Mouse (Mus musculus): ENCODE results near the gene Cdkal1. TPM values are rescaled to one million over a fixed set of nuclear protein-coding genes. Genes with fewer than 3 reads are reported as not detected.

The Cdkal1 gene
- total RNA-seq, 1 experiment from 2014 or later, result 68.2 TPM

DNA sequence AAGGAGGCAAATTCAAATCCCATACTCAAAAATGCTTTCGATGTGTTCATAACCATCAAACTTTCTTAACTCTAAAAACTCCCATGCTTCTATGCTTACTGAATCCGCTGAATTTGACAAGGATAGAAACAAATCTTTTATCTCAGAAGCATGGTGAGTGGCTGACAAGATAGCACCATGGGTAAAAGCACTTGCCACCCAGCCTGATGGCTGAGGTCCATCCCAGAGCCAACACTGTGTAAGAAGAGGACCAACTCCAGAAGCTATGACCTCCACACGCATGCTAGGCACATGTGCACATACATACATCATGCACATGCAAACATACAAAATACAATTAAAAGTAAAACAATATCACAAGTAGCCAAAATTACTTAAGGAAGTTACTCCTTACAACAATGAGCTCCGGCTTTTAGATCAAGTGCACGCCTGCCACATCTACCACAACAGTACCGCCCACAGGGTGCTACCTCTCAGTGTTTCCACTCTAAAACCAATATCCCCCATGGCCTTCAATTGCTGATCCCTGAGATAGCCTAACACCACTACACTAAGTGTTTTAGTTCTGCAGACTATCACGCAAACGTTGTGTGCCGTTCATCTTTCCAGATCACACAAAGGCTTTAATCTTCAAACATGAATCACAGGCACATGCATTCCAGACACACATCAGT, 35.4 kb downstream of the Cdkal1 start:
- no peak for ATAC-seq (ENCODE audit: extremely low read depth, insufficient number of reproducible peaks, low FRiP score, poor library complexity, severe bottlenecking)

DNA sequence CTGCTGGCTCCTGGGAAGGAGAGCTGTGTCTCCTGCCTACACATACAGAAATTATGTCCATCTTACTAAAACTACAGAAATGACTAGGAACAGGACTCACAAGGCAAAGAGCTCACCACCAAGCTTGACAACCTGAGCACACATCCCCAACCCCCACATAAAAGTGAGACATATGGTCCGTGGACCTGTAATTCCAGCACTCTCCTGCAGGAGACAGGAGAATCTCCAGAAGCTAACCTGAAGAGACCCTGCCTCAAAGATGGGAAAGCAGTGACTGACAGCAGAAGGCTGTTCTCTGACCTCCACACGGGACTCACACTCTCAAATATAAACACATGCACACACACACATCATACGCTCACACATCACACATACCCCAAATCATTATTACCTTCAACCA, 36.3 kb downstream of the Cdkal1 start:
- no peak for ATAC-seq (ENCODE audit: extremely low read depth, insufficient number of reproducible peaks, low FRiP score, poor library complexity, severe bottlenecking)

DNA sequence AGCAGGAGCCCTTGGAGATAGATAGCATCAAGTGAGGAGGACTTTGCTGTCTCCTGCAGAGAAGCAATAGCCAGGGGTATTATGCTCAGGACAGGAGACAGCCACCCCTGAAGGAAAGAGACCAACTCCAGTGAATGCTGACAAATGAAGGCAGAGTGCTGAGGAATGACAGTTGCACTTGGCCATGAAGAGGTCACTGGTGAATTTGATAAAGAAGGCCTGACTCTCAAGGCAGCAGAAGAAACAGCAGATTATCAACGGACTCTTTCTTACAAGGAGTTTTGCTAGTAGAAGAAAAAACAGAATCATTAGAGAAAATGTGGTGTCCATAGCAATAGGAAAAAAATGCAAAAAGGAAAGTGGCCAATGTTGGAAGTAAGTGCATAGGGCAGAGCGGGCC, 37.2 kb downstream of the Cdkal1 start:
- ATAC-seq (ENCODE audit: extremely low read depth, insufficient number of reproducible peaks, low FRiP score, poor library complexity, severe bottlenecking), result no peak

DNA sequence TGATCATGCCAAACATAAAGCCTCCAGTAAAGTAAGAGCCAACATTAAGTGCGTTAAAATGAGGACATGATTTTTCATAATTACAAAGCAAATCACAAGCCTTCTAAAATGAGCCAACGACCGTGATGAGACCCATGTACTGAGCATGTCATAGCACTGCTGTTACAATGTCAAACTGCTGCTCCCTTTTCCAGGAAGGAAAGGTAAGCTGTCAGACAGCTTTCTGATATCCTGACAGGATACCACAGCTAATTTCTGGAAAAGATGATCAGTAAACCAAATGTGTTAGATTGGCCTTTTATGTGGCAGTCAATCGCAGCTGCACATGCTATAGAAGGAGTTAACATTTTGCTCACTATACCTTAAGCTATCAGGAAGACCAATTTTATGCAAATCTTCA, 44.7 kb downstream of the Cdkal1 start:
- no peak for ATAC-seq (ENCODE audit: extremely low read depth, insufficient number of reproducible peaks, low FRiP score, poor library complexity, severe bottlenecking)

DNA sequence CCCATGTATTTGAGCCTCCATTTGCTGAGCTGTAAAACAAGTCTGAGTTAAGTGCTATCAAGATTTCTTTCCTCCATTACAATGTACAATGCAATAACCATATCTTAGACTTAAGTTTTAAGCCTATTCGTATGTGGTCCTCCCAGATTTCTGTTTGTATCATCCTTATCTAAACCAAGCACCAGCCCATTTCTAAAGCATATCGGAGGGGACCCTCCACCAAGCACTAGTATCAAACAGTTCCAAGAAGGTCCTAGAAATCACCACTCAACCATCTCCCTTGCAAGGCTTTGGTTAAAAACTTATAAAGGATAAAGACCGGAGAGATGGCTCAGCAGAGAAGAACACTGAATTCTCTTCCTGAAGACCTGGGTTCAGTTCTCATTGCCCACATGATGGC, 47.1 kb downstream of the Cdkal1 start:
- no peak for ATAC-seq (ENCODE audit: extremely low read depth, insufficient number of reproducible peaks, low FRiP score, poor library complexity, severe bottlenecking)

DNA sequence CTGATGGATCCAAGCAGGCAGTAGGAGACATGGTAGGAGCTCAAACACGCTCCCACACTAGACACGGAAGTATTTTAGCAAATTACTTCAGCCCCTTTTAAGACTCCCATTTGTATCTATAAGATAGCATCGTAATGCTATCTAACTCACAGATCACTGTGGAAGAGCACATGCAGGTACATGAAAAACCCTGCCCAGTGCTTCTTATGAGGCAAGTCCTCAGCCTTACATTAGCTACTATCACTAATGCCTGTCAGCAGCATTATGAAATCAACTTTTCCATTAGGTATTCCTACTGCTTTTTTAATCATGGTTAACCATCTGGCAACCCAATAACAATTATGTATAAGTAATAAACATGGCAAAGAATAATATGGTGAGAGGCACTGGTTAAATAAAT, 47.5 kb downstream of the Cdkal1 start:
- ATAC-seq (ENCODE audit: extremely low read depth, insufficient number of reproducible peaks, low FRiP score, poor library complexity, severe bottlenecking), result no peak

DNA sequence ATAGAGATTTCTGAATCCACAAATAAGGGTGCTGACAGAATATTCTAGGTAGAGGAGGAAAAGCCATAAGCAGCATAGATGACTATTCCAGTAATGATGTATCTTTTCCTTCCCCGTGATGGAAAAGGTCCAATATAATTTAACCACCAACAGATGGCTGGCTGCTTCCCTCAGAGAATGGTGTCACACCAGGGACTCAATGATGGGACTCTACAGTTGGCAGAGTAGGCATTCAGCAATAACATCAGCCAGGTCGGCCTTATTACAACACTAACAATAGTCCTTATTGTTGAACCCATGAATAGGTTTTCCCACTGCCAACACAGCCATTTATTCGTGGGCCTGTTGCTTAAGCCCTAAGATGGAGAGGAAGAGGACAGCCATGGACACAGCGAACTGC, 48.6 kb downstream of the Cdkal1 start:
- ATAC-seq (ENCODE audit: extremely low read depth, insufficient number of reproducible peaks, low FRiP score, poor library complexity, severe bottlenecking), result no peak

DNA sequence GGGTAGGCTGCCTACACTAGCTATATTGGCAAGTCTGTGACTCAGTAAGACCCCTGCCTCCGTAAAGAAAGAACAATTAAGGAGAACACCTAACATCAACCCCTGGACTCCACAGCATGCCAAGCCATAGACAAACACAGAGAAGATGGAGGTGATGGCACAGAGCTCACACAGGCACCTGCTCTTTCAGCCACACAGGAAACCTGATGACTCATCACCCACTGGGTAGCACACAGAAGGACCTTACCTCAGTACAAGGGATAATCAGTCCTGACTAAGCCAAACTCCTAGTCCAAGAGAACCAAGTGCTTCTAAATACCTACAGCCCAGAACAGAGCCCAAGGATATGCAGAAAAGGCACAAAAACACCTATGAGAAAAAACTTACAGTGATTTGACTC, 50.2 kb downstream of the Cdkal1 start:
- no peak for ATAC-seq (ENCODE audit: extremely low read depth, insufficient number of reproducible peaks, low FRiP score, poor library complexity, severe bottlenecking)

DNA sequence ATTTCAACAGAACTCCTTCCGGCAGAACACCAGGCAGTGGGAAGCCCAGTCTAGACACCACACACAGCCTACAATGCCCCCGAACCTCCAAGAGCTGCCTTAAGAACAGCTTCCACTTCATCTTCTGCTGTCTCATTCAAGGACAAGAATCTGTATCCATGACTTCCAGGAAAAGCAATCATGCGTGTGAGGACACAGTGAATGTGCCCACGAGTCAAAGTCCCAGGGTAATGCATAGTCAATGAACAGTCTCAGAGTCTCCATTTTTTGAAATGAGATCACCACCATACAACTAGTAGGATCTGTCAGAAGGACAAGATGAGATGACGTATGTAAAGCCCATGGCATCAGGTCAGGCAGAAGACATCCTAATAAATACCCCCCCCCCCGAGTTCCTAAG, 51.4 kb downstream of the Cdkal1 start:
- no peak for ATAC-seq (ENCODE audit: extremely low read depth, insufficient number of reproducible peaks, low FRiP score, poor library complexity, severe bottlenecking)

DNA sequence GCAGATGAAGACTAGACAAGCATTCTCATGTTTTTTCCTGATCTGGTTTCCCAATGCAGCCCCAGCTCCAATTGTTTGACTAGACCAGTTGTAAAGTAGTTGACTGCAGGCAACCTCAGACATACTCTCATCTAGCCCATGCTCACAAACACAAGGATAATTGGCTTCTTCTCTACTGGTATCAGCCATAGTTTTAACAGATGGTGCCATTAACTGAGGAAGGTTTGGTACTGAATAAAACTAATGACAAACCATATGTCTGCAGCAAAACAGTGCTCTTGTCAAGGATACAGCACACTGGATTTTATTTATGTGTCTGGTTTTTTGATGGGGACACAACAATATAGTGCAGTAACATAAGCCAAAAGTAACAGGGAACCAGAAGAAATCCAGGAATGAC, 52.8 kb downstream of the Cdkal1 start:
- ATAC-seq (ENCODE audit: extremely low read depth, insufficient number of reproducible peaks, low FRiP score, poor library complexity, severe bottlenecking), result no peak

DNA sequence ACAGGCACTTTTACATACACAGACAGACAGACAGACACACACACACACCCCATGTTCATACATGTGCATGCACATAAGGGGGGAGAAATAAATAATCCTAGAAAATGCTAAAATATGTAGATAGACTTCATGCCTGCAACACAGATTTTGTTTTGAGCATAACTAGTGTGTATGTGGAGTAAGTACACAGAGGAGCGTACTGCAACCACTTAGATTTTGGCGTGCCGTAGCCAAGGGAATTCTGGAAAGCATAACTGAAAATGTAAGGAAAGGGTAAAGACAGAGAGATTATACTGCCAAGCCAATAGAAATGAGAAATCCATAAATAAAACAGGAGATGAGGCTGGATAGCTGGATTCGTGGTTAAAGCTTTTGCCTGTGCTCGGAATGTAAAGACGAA, 55.4 kb downstream of the Cdkal1 start:
- no peak for ATAC-seq (ENCODE audit: extremely low read depth, insufficient number of reproducible peaks, low FRiP score, poor library complexity, severe bottlenecking)

DNA sequence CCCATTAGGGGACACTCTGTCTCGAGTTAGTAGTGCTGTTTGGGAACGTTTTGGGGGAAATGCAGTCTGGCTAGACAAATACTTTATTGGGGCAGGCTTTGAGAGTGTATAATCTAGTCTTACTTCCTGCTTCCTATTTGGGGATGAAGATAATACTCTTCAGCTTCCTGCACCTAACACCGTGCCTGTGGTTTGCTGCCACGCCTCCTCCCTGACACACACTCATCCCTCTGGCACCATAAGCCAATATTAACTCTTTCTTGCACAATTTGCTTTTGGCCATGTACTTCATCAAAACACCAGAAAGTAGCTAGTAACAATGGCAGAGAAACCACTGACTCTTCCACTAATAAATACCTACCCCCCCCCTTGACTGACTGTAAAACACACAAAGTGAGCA, 63.4 kb downstream of the Cdkal1 start:
- ATAC-seq (ENCODE audit: extremely low read depth, insufficient number of reproducible peaks, low FRiP score, poor library complexity, severe bottlenecking), result no peak

DNA sequence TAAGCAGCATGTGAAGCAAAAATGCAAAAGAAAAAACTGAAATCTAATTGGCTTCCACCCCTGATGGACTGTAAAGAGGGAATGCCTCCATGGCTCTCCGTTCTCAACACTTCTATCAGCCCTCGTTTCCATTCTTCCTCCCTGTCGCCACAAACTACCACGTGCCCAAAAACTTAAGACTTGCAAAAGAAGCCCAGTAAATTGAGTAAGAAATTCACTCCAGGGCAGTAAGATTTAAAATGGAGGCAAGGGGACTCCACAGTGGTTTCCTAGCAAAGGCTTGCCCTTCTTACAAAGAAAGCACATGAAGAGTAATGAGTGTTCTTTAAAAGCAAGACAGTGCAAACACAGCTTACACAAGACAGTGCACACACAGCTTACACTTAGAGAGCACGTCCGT, 64.0 kb downstream of the Cdkal1 start:
- no peak for ATAC-seq (ENCODE audit: extremely low read depth, insufficient number of reproducible peaks, low FRiP score, poor library complexity, severe bottlenecking)

DNA sequence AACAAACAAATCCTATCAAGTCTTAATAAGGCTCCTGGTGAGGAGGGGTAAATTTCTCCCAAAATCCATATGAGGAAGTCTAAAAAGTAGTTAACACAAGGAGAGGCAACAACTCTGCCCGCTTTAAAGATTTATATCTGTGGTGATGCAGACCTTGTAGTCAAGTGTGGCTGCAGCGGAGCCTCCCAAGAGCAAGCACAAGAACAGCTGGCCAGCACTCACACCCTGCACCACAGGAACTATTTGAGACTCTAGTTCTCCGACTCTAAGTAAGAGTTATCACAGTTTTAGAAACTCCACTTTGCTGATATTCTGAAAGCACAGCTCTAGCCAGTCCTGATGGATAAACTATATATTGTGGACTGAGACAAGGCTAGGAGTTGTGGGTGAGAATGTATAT, 68.5 kb downstream of the Cdkal1 start:
- ATAC-seq (ENCODE audit: extremely low read depth, insufficient number of reproducible peaks, low FRiP score, poor library complexity, severe bottlenecking), result no peak

DNA sequence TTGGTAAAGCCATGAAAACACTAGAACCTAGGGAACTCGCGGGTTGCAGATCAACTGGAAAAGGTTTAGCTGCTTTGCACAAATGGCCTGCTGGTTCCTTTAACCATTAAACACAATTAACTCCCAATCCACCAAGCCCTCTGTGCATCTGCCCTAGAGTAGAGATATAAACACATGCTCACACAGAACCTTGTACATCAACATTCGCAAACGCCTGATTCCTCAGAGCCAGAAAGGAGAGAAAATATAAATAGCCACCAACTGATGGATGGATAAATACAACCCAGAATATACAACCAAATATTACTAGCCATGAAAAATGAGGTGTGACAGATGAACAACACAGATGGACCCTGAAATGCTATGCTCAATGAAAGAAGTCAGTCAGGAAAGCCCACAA, 70.6 kb downstream of the Cdkal1 start:
- no peak for ATAC-seq (ENCODE audit: extremely low read depth, insufficient number of reproducible peaks, low FRiP score, poor library complexity, severe bottlenecking)

DNA sequence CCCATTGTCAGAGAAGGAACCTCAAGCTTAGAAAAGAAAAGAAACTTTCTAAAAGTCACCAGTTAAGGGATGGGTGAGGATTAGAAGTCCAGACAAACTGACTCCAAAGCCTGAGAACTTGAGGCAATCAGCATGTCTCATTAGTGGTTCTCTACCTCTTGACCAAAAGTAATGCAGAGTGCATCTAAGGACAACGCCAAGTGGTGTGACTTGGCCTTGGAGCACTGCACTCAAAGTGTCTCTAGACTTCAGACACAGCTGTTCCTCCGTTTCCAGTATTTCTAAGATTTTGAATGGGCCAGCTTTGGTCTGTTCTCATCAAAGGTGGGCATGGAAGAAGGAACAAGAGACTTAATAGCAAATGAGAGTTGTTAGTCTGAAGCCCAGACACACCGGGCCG, 74.1 kb downstream of the Cdkal1 start:
- no peak for ATAC-seq (ENCODE audit: extremely low read depth, insufficient number of reproducible peaks, low FRiP score, poor library complexity, severe bottlenecking)

DNA sequence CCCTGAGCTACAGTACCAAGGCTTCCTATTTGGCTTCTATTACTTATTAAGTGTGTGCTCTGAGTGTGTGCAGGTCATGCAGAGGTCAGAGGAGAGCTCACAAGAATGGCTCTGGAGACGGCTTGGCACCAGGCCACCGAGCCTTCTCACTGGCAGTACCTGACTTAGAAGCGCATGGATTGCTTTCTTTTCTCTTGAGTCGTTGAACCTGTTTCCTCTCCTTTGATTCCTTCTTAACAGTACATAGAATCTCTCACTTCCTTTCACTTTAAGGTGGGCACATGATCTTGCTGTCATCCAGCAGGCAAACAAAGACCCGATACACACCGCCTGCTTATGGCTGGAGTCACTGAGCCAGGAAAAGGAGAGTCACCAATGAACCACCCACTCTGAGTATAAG, 74.8 kb downstream of the Cdkal1 start:
- ATAC-seq (ENCODE audit: extremely low read depth, insufficient number of reproducible peaks, low FRiP score, poor library complexity, severe bottlenecking), result no peak

DNA sequence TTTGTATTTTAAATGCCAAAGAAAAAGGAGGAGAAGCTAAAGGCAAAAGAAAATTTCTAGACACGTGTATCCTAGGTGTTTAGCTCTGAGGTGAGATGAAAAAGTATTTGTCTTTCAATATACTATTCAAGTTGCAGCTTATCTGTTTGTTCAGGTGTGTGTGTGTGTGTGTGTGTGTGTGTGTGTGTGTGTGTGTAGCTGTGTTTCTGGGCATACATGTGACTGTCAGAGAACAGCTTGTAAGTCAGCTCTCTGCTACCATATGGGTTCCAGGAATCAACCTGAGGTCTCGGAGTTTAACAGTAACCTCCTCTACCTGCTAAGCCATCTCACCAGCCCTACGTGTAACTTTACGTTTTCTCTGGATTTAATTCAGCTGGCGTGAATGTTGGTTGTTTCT, 76.0 kb downstream of the Cdkal1 start:
- no peak for ATAC-seq (ENCODE audit: extremely low read depth, insufficient number of reproducible peaks, low FRiP score, poor library complexity, severe bottlenecking)

DNA sequence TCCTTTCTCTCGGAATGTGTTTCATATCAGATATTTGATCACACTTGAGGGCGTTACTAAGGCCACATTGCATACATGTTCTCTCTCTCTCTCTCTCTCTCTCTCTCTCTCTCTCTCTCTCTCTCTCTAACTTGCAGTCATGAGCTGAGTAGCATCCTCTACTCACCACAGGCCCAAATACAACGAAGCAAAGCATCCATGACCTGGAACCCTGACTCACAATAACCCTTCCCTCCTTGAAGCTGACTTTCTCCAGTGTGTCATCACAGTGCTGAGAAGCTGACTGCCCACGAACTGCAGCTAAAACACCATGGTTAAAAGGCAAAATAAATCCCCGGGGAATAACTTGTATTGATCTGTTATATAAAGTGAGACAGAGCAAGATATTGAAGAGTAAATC, 76.4 kb downstream of the Cdkal1 start:
- ATAC-seq (ENCODE audit: extremely low read depth, insufficient number of reproducible peaks, low FRiP score, poor library complexity, severe bottlenecking), result no peak

DNA sequence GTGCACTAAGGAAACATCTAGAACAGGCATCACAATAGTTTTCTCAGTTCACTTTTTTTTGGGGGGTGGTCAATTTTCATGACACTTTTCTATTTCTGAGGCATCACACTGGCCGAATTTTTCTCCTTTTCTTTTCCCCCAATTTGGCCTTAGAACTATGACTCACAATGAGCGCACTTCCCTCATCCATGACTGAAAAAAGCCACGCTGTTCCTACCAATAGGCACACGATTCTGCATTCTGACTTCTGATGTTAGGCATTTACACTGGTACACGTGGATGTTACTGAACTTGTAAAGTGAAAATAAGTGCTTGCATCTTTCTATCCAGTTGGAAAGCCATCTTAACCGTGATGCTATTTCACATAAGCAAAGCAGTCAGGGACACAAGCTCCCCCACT, 77.3 kb downstream of the Cdkal1 start:
- ATAC-seq (ENCODE audit: extremely low read depth, insufficient number of reproducible peaks, low FRiP score, poor library complexity, severe bottlenecking), result no peak

DNA sequence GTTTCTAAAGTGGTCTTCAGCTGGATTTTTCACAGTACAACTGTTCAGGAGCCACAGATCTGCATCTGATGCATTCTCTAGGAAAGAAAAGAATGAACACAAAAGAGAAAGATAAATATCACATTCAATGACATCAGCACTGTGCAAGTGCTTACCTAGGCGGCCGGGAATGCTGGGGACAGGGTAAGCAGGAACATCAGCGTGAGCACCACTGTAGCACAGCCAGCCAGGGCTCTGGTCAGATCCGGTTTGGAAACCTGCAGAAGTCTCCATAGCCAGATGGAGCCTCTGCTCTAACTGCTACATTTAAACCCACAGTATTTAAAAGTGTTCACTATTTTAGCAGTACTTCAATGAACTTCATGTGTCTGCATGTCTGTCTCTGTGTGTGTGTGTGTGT, 78.2 kb downstream of the Cdkal1 start:
- no peak for ATAC-seq (ENCODE audit: extremely low read depth, insufficient number of reproducible peaks, low FRiP score, poor library complexity, severe bottlenecking)

Data from neutrophil, adult 5-6 weeks (primary cell).